Mouse (Mus musculus) forebrain, embryonic 15.5 days (tissue): ENCODE measurements around the gene Trim29. TPM values are rescaled to one million over a fixed set of nuclear protein-coding genes. Genes with fewer than 3 reads are reported as not detected.

Source experiments
- ATAC-seq: fragments of 200-750 bp; cut with Nextera tagmentation; replicated peaks from 2 replicates; pipeline ENCODE4 v1.8.0; 2017; ENCODE audit warnings: mild to moderate bottlenecking, moderate TSS enrichment, moderate library complexity
- H3K27ac ChIP-seq: fragments of 300-500 bp; sonication (generic); replicated peaks from 2 replicates; pipeline ENCODE4 v1.5.1; 2015; ENCODE audit warnings: mild to moderate bottlenecking, inconsistent platforms
- H3K27me3 ChIP-seq: fragments of 300-500 bp; sonication (generic); 2 replicates; pipeline ENCODE4 v1.6.1; 2015; ENCODE audit warnings: inconsistent platforms
- H3K36me3 ChIP-seq: fragments of 300-500 bp; sonication (generic); 2 replicates; pipeline ENCODE4 v1.6.1; 2015; ENCODE audit warnings: mild to moderate bottlenecking, inconsistent platforms
- H3K4me1 ChIP-seq: fragments of 300-500 bp; sonication (generic); 2 replicates; pipeline ENCODE4 v1.6.1; 2015; ENCODE audit warnings: inconsistent platforms
- H3K4me2 ChIP-seq: fragments of 300-500 bp; sonication (generic); replicated peaks from 2 replicates; pipeline ENCODE4 v1.6.1; 2015; ENCODE audit warnings: mild to moderate bottlenecking, inconsistent platforms
- H3K4me3 ChIP-seq: fragments of 300-500 bp; sonication (generic); 2 replicates; pipeline ENCODE4 v1.5.1; 2015; ENCODE audit warnings: mild to moderate bottlenecking, inconsistent platforms
- H3K9ac ChIP-seq: fragments of 300-500 bp; sonication (generic); replicated peaks from 2 replicates; pipeline ENCODE4 v1.6.1; 2015; ENCODE audit warnings: mild to moderate bottlenecking, inconsistent platforms
- H3K9me3 ChIP-seq: fragments of 300-500 bp; sonication (generic); 2 replicates; pipeline ENCODE4 v1.6.1; 2016; ENCODE audit warnings: inconsistent platforms
- WGBS: fragments of 180-500 bp; shearing (Covaris S2); methylation state at CpG from one replicate; pipeline ENCODE4 v1.1.7; 2015; ENCODE audit warnings: mixed read lengths; 5-methylcytosine and 5-hydroxymethylcytosine counted together
- polyA plus RNA-seq: library from polyadenylated mRNA; unstranded; fragments of >200 nt; fragmentation: Nextera tagmentation; extraction: Ambion mirVana; gene quantifications from 2 replicates; pipeline ENCODE4 v1.2.1, GENCODE M21; 2015

The Trim29 gene
- polyA plus RNA-seq, 1 experiment from 2014 or later: not detected

- H3K4me3 ChIP-seq: no peak overlapping the region
- ATAC-seq: no peak
- H3K4me1 ChIP-seq: peaks cover 16% of the 10 kb centered on the region
- no peak overlapping the region for H3K27ac ChIP-seq
- H3K4me2 ChIP-seq: no peak overlapping the region
- WGBS: 90% methylated on average over 9 of the region's 9 CpGs
- no peaks in the 10 kb centered on the region for H3K9me3 ChIP-seq
- H3K9ac ChIP-seq: no peak overlapping the region
- peaks cover 20% of the 10 kb centered on the region for H3K27me3 ChIP-seq
- H3K36me3 ChIP-seq: no peaks in the 10 kb centered on the region
These were observed 36.9 kb upstream of the Trim29 start for GRCm38 (mm10) chr9:43273735-43274134.

- Histone ChIP-seq H3K9ac (no peak overlapping the region), H3K9me3 (no peaks in the 10 kb centered on the region), H3K4me1 (peaks cover 8% of the 10 kb centered on the region; the same call in 1 of the 2 replicates), H3K36me3 (no peaks in the 10 kb centered on the region), H3K27ac (no peak overlapping the region), H3K27me3 (no peaks in the 10 kb centered on the region), H3K4me2 (no peak overlapping the region), H3K4me3 (no peak overlapping the region)
- peak; percentile 84 for ATAC-seq
- 7% methylated on average over 6 of the region's 6 CpGs for WGBS
These were observed 26.4 kb upstream of the Trim29 start for GRCm38 (mm10) chr9:43284284-43284683.

- Histone ChIP-seq H3K4me2 (no peak overlapping the region), H3K9ac (no peak overlapping the region), H3K27me3 (no peaks in the 10 kb centered on the region), H3K27ac (no peak overlapping the region), H3K4me3 (no peak overlapping the region), H3K4me1 (peaks cover 8% of the 10 kb centered on the region; the same call in 1 of the 2 replicates), H3K9me3 (no peaks in the 10 kb centered on the region), H3K36me3 (no peaks in the 10 kb centered on the region)
- ATAC-seq: no peak
- 77% methylated on average over 4 of the region's 4 CpGs for WGBS
These were observed 25.4 kb upstream of the Trim29 start for GRCm38 (mm10) chr9:43285281-43285680.

GRCm38 (mm10) chr9:43286870-43287269 is 23.8 kb upstream of the Trim29 start:
- ATAC-seq: peak; percentile 38; the same call in 1 of the 2 replicates
- H3K9ac ChIP-seq: 0 out of 2 replicates have a peak overlapping the region, but pooled peaks have one; percentile 30
- peaks cover 8% of the 10 kb centered on the region; the same call in 1 of the 2 replicates for H3K4me1 ChIP-seq
- no peaks in the 10 kb centered on the region for H3K27me3 ChIP-seq
- no peaks in the 10 kb centered on the region for H3K9me3 ChIP-seq
- no peaks in the 10 kb centered on the region for H3K36me3 ChIP-seq
- H3K4me2 ChIP-seq: peak overlapping the region; percentile 28; the same call in 1 of the 2 replicates
- under 1% methylated on average over 20 of the region's 20 CpGs for WGBS
- no peak overlapping the region for H3K4me3 ChIP-seq
- no peak overlapping the region for H3K27ac ChIP-seq

GRCm38 (mm10) chr9:43293058-43293457 is 17.6 kb upstream of the Trim29 start:
- no peaks in the 10 kb centered on the region for H3K9me3 ChIP-seq
- H3K9ac ChIP-seq: no peak overlapping the region
- WGBS: 85% methylated on average over 6 of the region's 6 CpGs
- no peaks in the 10 kb centered on the region for H3K27me3 ChIP-seq
- no peak overlapping the region for H3K27ac ChIP-seq
- no peaks in the 10 kb centered on the region for H3K4me1 ChIP-seq
- no peak overlapping the region for H3K4me3 ChIP-seq
- no peaks in the 10 kb centered on the region for H3K36me3 ChIP-seq
- no peak for ATAC-seq
- H3K4me2 ChIP-seq: no peak overlapping the region

GRCm38 (mm10) chr9:43300394-43300793 is 10.3 kb upstream of the Trim29 start:
- Histone ChIP-seq H3K4me3 (no peak overlapping the region), H3K27me3 (no peaks in the 10 kb centered on the region), H3K9me3 (no peaks in the 10 kb centered on the region), H3K4me1 (peaks cover 6% of the 10 kb centered on the region; the same call in 1 of the 2 replicates), H3K4me2 (no peak overlapping the region), H3K27ac (no peak overlapping the region), H3K9ac (no peak overlapping the region), H3K36me3 (no peaks in the 10 kb centered on the region)
- no peak for ATAC-seq
- WGBS: 56% methylated on average over 10 of the region's 10 CpGs

- 67% methylated on average over 4 of the region's 4 CpGs for WGBS
- no peak for ATAC-seq
- Histone ChIP-seq H3K9me3 (no peaks in the 10 kb centered on the region), H3K4me2 (no peak overlapping the region), H3K4me3 (no peak overlapping the region), H3K27me3 (no peaks in the 10 kb centered on the region), H3K9ac (no peak overlapping the region), H3K36me3 (no peaks in the 10 kb centered on the region), H3K27ac (no peak overlapping the region), H3K4me1 (peaks cover 6% of the 10 kb centered on the region; the same call in 1 of the 2 replicates)
These were observed 7.7 kb upstream of the Trim29 start for GRCm38 (mm10) chr9:43302989-43303388.

- Histone ChIP-seq H3K36me3 (no peaks in the 10 kb centered on the region), H3K27ac (no peak overlapping the region), H3K9me3 (no peaks in the 10 kb centered on the region), H3K4me1 (0 out of 2 replicates have a peak, but pooled peaks cover 1% of the 10 kb centered on the region), H3K9ac (no peak overlapping the region), H3K4me2 (no peak overlapping the region), H3K4me3 (no peak overlapping the region), H3K27me3 (no peaks in the 10 kb centered on the region)
- ATAC-seq: no peak
- WGBS: 54% methylated on average over 6 of the region's 6 CpGs
These were observed 4.8 kb upstream of the Trim29 start for GRCm38 (mm10) chr9:43305882-43306281.

GRCm38 (mm10) chr9:43309087-43309872 is 1.4 kb upstream of the Trim29 start:
- no peak overlapping the region for H3K9ac ChIP-seq
- no peak for ATAC-seq
- H3K4me1 ChIP-seq: no peaks in the 10 kb centered on the region
- H3K4me3 ChIP-seq: no peak overlapping the region
- no peak overlapping the region for H3K4me2 ChIP-seq
- H3K27ac ChIP-seq: no peak overlapping the region
- no peaks in the 10 kb centered on the region for H3K36me3 ChIP-seq
- H3K9me3 ChIP-seq: no peaks in the 10 kb centered on the region
- 84% methylated on average over 6 of the region's 6 CpGs for WGBS
- no peaks in the 10 kb centered on the region for H3K27me3 ChIP-seq

GRCm38 (mm10) chr9:43312190-43312589 is 1.5 kb downstream of the Trim29 start:
- no peak overlapping the region for H3K4me3 ChIP-seq
- H3K4me1 ChIP-seq: no peaks in the 10 kb centered on the region
- H3K9ac ChIP-seq: no peak overlapping the region
- no peaks in the 10 kb centered on the region for H3K36me3 ChIP-seq
- WGBS: 79% methylated on average over 7 of the region's 7 CpGs
- no peaks in the 10 kb centered on the region for H3K9me3 ChIP-seq
- no peak overlapping the region for H3K27ac ChIP-seq
- no peak for ATAC-seq
- no peak overlapping the region for H3K4me2 ChIP-seq
- H3K27me3 ChIP-seq: no peaks in the 10 kb centered on the region

- Histone ChIP-seq H3K4me3 (no peak overlapping the region), H3K4me2 (no peak overlapping the region), H3K27ac (no peak overlapping the region), H3K36me3 (no peaks in the 10 kb centered on the region), H3K9ac (no peak overlapping the region), H3K9me3 (no peaks in the 10 kb centered on the region), H3K27me3 (no peaks in the 10 kb centered on the region), H3K4me1 (no peaks in the 10 kb centered on the region)
- 92% methylated on average over 3 of the region's 3 CpGs for WGBS
- ATAC-seq: no peak
These were observed 3.2 kb downstream of the Trim29 start for GRCm38 (mm10) chr9:43313805-43314204.

GRCm38 (mm10) chr9:43315320-43315950 is 4.8 kb downstream of the Trim29 start:
- H3K4me2 ChIP-seq: no peak overlapping the region
- no peaks in the 10 kb centered on the region for H3K27me3 ChIP-seq
- WGBS: 40% methylated on average over 3 of the region's 3 CpGs
- no peaks in the 10 kb centered on the region for H3K9me3 ChIP-seq
- H3K4me3 ChIP-seq: no peak overlapping the region
- H3K36me3 ChIP-seq: no peaks in the 10 kb centered on the region
- no peak overlapping the region for H3K9ac ChIP-seq
- no peak for ATAC-seq
- H3K4me1 ChIP-seq: no peaks in the 10 kb centered on the region
- no peak overlapping the region for H3K27ac ChIP-seq
